Mouse (Mus musculus) liver, embryonic 14.5 days (tissue): ENCODE measurements around the gene Gm19345. TPM values are rescaled to one million over a fixed set of nuclear protein-coding genes. Genes with fewer than 3 reads are reported as not detected.

ENCODE experiments used
- ATAC-seq: fragments of 200-750 bp; cut with Nextera tagmentation; 2 replicates; pipeline ENCODE4 v1.8.0; 2017; ENCODE audit warnings: moderate number of reproducible peaks, mild to moderate bottlenecking, moderate library complexity; ENCODE audit not compliant: insufficient read depth
- DNase-seq, 3 experiments: peaks; one replicate each; pipeline ENCODE4 v3.0.0-alpha.2; 2012 to 2013; ENCODE audit warnings: low read depth in 3 of 3, low spot score in 3 of 3
- H3K27ac ChIP-seq: fragments of 300-500 bp; sonication (generic); 2 replicates; pipeline ENCODE4 v1.5.1; 2014; ENCODE audit warnings: moderate library complexity, mild to moderate bottlenecking, control low read depth, inconsistent platforms
- H3K27me3 ChIP-seq: fragments of 300-500 bp; sonication (generic); 2 replicates; pipeline ENCODE4 v1.6.1; 2014; ENCODE audit warnings: mild to moderate bottlenecking, low read length, moderate library complexity; ENCODE audit not compliant: control insufficient read depth, insufficient read depth
- H3K36me3 ChIP-seq: fragments of 300-500 bp; sonication (generic); replicated peaks from 2 replicates; pipeline ENCODE4 v1.6.1; 2014; ENCODE audit warnings: low read depth; ENCODE audit not compliant: control insufficient read depth, insufficient read depth
- H3K4me1 ChIP-seq, 2 experiments: fragments of 200-500 bp in 1 of 2; fragments of 300-500 bp in 1 of 2; sonication (generic) in 1 of 2; replicated peaks; 2 replicates each; pipeline ENCODE4 v1.6.1; 2012 to 2014; ENCODE audit warnings: antibody characterized with exemption in 1 of 2, inconsistent platforms in 1 of 2, low read length in 1 of 2; ENCODE audit not compliant: control insufficient read depth in 2 of 2, insufficient read depth in 2 of 2
- H3K4me2 ChIP-seq: fragments of 300-500 bp; sonication (generic); 2 replicates; pipeline ENCODE4 v1.6.1; 2014; ENCODE audit warnings: low read depth, mild to moderate bottlenecking, control low read depth, moderate library complexity
- H3K4me3 ChIP-seq, 2 experiments: fragments of 200-500 bp in 1 of 2; fragments of 300-500 bp in 1 of 2; sonication (generic) in 1 of 2; 2 replicates each; pipeline ENCODE4 v1.5.1; 2012 to 2014; ENCODE audit warnings: low read depth in 2 of 2, low read length in 2 of 2, mild to moderate bottlenecking in 2 of 2, control low read depth in 1 of 2, inconsistent platforms in 1 of 2, moderate library complexity in 1 of 2; ENCODE audit not compliant: insufficient read depth in 1 of 2
- H3K9ac ChIP-seq: fragments of 300-500 bp; sonication (generic); replicated peaks from 2 replicates; pipeline ENCODE4 v1.6.1; 2014; ENCODE audit warnings: mild to moderate bottlenecking, control low read depth, moderate library complexity
- H3K9me3 ChIP-seq: fragments of 300-500 bp; sonication (generic); 2 replicates; pipeline ENCODE4 v1.6.1; 2016; ENCODE audit warnings: low read length, mixed read lengths; ENCODE audit not compliant: control insufficient read depth
- CTCF ChIP-seq: IDR thresholded peaks from 2 replicates; pipeline ENCODE4 v1.5.1; 2016; ENCODE audit warnings: antibody characterized with exemption, low read depth, control low read depth
- EP300 ChIP-seq: IDR thresholded peaks from 2 replicates; pipeline ENCODE4 v1.6.1; 2016; ENCODE audit warnings: antibody characterized with exemption, low read depth
- WGBS: fragments of 180-500 bp; shearing (Covaris S2); extraction: QIAGEN DNeasy Blood & Tissue Kit; methylation state at CpG from one replicate; pipeline ENCODE4 v1.1.7; 2014; ENCODE audit not compliant: insufficient replicate concordance; 5-methylcytosine and 5-hydroxymethylcytosine counted together
- polyA plus RNA-seq, 2 experiments: library from polyadenylated mRNA; depleted of rRNA in 1 of 2; stranded (reverse) in 1 of 2; unstranded in 1 of 2; fragments of >200 nt; fragmentation: Nextera tagmentation in 1 of 2; extraction: Ambion mirVana in 1 of 2; gene quantifications; 2 replicates each; pipeline versions ENCODE4 v1.2.1 to v1.2.3; 2012 to 2014

Gm19345 gene
- polyA plus RNA-seq, 2 experiments = not detected

DNA sequence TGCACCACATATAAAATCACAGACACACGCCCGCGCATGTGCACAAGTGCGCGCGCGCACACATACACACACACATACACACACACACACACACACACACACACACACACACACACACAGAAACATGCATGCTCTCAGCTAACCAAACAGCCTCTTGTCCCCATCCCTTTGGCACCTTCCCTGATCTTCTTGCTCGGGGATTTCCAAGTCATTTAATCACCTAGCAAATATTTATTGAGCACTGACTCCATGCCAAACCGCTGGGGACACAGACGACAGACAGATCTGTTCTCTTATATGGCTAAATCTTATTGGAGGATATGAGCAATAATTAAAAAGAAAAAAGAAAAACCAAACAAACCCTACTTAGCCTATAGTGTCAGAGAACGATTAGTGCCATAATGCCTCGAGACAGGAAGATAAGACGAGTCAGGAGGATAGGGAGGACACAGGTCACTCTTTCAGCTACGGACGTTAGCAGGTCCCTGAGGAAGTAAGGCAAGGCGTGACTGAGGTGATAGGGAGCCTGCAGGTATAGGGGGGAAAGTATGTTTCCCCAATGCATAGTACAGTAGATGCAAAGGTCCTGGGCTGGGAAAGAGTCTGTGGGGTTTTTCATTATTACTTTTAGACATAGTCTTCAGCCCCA, 16.1 kb downstream of the Gm19345 start:
- DNase-seq (no peak), ATAC-seq (no peak)
- Histone ChIP-seq H3K4me1 (peaks cover 0 to 6% of the 10 kb centered on the region in 2 experiments; a peak in 2 of 4 replicates), H3K36me3 (no peaks in the 10 kb centered on the region), H3K4me3 (no peak overlapping the region), H3K27ac (no peak overlapping the region), H3K4me2 (no peak overlapping the region), H3K9me3 (no peaks in the 10 kb centered on the region), H3K27me3 (no peaks in the 10 kb centered on the region), H3K9ac (no peak overlapping the region)
- whole genome bisulfite sequencing = 69% methylated on average over 16 of the region's 16 CpGs
- no peak for TF ChIP-seq CTCF
- TF ChIP-seq EP300 = no peak

DNA sequence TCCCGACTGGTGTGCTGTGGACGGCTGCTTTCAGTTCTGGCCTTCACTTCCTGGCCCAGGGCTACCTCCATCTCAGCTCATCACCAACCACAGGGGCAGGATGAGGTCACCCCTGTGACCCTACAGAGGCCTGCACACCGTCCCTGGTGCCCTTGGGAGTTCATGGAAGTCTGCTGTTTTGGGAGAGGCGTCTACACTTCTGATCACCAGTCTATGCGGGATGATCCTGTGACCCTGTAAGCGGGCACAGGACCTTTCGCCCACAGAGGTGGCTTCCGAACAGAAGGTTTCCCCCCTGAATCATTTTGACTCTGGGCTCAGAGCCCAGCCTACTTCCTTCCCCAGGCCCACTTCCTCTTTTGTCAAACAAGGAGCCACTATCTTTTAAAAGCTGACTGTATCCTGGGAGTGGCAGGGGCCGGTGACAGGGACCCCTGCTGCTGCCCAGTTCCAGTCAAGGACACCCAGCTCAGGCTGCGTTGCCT, 19.4 kb downstream of the Gm19345 start:
- Histone ChIP-seq H3K9ac (no peak overlapping the region), H3K36me3 (no peaks in the 10 kb centered on the region), H3K4me1 (peaks cover 0 to 6% of the 10 kb centered on the region in 2 experiments; a peak in 2 of 4 replicates), H3K4me2 (no peak overlapping the region), H3K27ac (no peak overlapping the region), H3K27me3 (no peaks in the 10 kb centered on the region), H3K4me3 (no peak overlapping the region), H3K9me3 (no peaks in the 10 kb centered on the region)
- DNase-seq (no peak), ATAC-seq (no peak)
- no peak for TF ChIP-seq EP300
- no peak for TF ChIP-seq CTCF
- 15% methylated on average over 10 of the region's 10 CpGs for WGBS

DNA sequence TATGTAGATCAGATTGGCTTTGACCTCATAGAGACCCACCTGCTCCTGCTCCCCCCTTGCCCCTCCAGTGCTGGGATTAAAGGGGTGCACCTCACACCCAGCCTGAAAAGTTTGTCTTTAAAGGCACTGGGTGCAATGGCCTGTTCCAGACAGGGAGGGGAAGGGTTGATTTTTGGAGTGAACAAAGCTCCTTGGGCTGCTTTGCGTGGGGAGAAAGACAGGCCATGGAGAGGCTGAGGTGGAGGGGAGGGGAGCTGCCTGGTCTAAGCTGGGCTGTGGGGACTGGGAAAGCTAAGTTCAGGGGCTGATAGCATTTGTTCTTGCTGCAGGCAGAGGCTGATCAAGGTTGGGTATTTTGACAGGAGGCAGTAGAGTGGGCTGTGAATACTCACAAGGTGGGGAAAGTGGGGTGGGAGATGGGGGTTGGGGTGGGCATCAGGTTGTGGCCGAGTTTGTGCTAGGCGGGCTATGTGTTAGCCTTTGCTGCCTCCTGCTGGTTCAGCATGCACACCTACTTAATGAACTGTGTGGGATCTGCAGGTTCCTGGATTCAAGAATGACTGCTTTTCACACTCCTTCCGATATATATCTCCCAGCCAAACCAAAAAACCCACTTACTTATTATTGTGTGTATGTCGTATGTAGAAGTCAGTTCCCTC, 20.3 kb downstream of the Gm19345 start:
- TF ChIP-seq CTCF (peak; percentile 54), EP300 (no peak)
- no peak overlapping the region for H3K4me3 ChIP-seq
- WGBS = 18% methylated on average over 5 of the region's 5 CpGs
- no peak for ATAC-seq
- H3K9ac ChIP-seq = no peak overlapping the region
- no peak overlapping the region for H3K4me2 ChIP-seq
- H3K27ac ChIP-seq = no peak overlapping the region
- DNase-seq = no peak
- no peaks in the 10 kb centered on the region for H3K27me3 ChIP-seq
- H3K4me1 ChIP-seq = peaks cover 0 to 8% of the 10 kb centered on the region in 2 experiments; a peak in 2 of 4 replicates
- H3K9me3 ChIP-seq = no peaks in the 10 kb centered on the region
- H3K36me3 ChIP-seq = no peaks in the 10 kb centered on the region

DNA sequence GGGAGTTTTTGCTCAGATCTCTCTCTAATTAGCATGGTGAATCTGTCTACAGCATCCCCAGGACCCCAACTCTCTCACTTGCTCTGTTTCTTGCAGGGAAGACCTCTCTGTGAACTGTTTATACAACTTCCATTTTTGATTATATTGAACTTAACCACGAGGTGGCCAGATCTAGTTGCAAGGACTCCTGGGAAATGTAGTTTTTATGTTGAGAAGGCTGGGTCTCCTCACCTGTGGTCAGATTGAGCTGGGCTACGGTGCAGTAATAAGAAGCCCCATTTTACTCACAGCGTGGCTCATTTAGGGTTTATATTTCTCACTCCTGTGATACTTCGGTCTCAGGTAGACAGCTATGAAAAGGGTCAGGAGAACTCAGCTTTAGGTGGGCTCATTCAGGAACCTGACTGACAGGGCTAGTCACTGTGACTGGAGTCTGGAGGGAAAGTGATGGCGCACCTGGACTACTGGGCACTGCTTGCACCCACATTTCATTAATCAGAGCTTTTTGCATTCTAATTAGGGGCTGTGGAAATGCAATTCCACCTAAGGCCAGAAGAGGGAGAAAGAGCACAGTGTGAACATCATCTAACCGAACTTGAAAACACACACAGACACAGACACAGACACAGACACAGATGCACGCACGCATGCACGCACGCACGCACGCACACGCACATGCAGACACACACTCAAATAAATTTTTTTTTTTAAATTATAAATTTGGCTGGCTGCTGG, 24.3 kb downstream of the Gm19345 start:
- H3K9ac ChIP-seq = no peak overlapping the region
- no peak overlapping the region for H3K27ac ChIP-seq
- no peak overlapping the region for H3K4me2 ChIP-seq
- ATAC-seq (no peak; the same call in 1 of the 2 replicates), DNase-seq (no peak)
- H3K4me3 ChIP-seq = no peak overlapping the region
- no peaks in the 10 kb centered on the region for H3K27me3 ChIP-seq
- H3K9me3 ChIP-seq = no peaks in the 10 kb centered on the region
- H3K4me1 ChIP-seq = peaks cover 0 to 5% of the 10 kb centered on the region in 2 experiments; a peak in 2 of 4 replicates
- H3K36me3 ChIP-seq = no peaks in the 10 kb centered on the region
- no peak for TF ChIP-seq EP300
- peak; percentile 77 for TF ChIP-seq CTCF
- WGBS = 27% methylated on average over 13 of the region's 13 CpGs
